Mouse (Mus musculus): ENCODE measurements around the gene Lsamp.

- TF ChIP-seq CTCF (IDR thresholded peaks at IDR 0.05; ENCODE audit: low read depth, low read length), result no peak
- no peak for TF ChIP-seq POLR2A (IDR thresholded peaks at IDR 0.05; ENCODE audit: insufficient read depth, low read length)
- no peak for TF ChIP-seq EP300 (IDR thresholded peaks at IDR 0.05; ENCODE audit: insufficient read depth, low read depth, low read length)
These were observed 756.1 kb downstream of the Lsamp start for GRCm38 (mm10) chr16:40740273-40740672.
